Mouse (Mus musculus): Measurements from ENCODE around the gene Tnfsf10.

GRCm38 (mm10) chr3:27351105-27351504 lies 34.3 kb downstream of the Tnfsf10 start:
- TF ChIP-seq POLR2A (IDR thresholded peaks at IDR 0.05; ENCODE audit: borderline replicate concordance, control insufficient read depth, low read depth, low read length) (no peak), CTCF (IDR thresholded peaks at IDR 0.05; ENCODE audit: control insufficient read depth, insufficient read depth, low read length) (no peak)
